Mouse (Mus musculus) megakaryocyte, embryonic 14.5 days (primary cell): ENCODE data around the gene Vmn1r1. TPM values are rescaled to one million over a fixed set of nuclear protein-coding genes. Genes with fewer than 3 reads are reported as not detected.
"Not testable (repeated sequence)": the region's sequence is repeated elsewhere in the genome, so short reads cannot be mapped to it uniquely, and the experiment has no call there.

Source experiments
- H3K27me3 ChIP-seq: replicated peaks from 2 replicates; pipeline ENCODE3; 2012; ENCODE audit warnings: inconsistent platforms
- H3K36me3 ChIP-seq: replicated peaks from 2 replicates; pipeline ENCODE3; 2012; ENCODE audit warnings: low read length, inconsistent platforms, mixed read lengths
- H3K4me1 ChIP-seq: 2 replicates; pipeline ENCODE4 v1.6.1; 2012; ENCODE audit warnings: inconsistent platforms
- H3K4me3 ChIP-seq: replicated peaks from 2 replicates; pipeline ENCODE3; 2012; ENCODE audit warnings: moderate library complexity, mild to moderate bottlenecking, inconsistent platforms
- H3K9me3 ChIP-seq: 2 replicates; pipeline ENCODE4 v1.6.1; 2012; ENCODE audit warnings: inconsistent platforms
- FLI1 ChIP-seq: IDR thresholded peaks from 2 replicates; pipeline ENCODE4 v1.6.1; 2012; ENCODE audit warnings: low read length, inconsistent platforms, mixed read lengths
- GATA1 ChIP-seq: IDR thresholded peaks from 3 replicates; pipeline ENCODE4 v1.6.1; 2012; ENCODE audit warnings: mixed read lengths, low read length, inconsistent platforms, borderline replicate concordance
- polyA plus RNA-seq: library from polyadenylated mRNA; stranded (reverse); fragments of >175 nt; gene quantifications from 2 replicates; pipeline ENCODE4 v1.2.3, GENCODE M21; 2012; ENCODE audit warnings: low replicate concordance; ENCODE audit not compliant: insufficient read depth

Vmn1r1 gene
- polyA plus RNA-seq, result not detected in 2 replicates

DNA sequence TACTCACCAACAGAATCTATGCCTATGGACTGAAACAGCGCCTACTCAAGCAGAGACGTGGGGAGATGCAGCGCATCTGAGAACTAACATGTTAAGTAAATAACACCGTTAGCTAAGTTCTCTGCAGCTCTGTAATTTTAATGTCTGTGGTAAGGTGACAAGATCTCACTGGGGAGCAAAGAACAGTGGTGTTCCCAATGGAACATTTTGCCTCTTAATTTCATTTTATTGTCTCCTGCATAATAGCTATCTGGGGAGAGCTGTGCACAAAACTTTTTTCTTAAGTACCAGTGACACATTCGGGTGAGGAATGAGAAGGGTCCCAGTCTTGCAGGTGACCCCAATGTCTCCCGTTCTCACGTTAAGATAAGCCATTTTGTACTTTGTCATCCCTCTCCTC lies at the start of gene Vmn1r1:
Vmn1r1 (minus strand) TSS at position 101 of the 400 bp plus-strand sequence.
- H3K4me3 ChIP-seq, result no peak within 1 kb of the TSS
- no peak for TF ChIP-seq FLI1
- TF ChIP-seq GATA1, result no peak
- H3K4me1 ChIP-seq, result peaks cover 13% of the 10 kb centered on the region
- no peaks in the 10 kb centered on the region for H3K36me3 ChIP-seq
- peaks cover 2% of the 10 kb centered on the region for H3K9me3 ChIP-seq
- no peaks in the 10 kb centered on the region for H3K27me3 ChIP-seq

DNA sequence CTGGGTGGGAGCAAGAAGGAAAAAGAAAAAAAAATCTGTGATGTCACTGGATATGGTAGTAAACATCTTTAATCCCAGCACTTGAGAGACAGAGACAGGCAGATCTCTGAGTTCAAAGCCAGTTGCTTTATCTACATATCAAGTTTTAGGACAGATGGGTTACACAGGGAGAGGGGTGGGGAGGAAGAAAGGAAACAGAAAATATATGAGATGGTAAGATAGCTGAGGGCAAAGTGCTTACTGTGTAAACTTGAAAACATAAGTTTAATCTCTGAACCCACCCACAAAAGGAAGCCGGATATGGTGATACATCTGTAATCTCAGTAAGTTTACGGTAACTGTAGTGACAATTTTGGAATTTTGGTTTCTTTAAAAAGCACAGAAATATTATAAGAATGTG lies 46.0 kb upstream of the Vmn1r1 start:
- Histone ChIP-seq H3K36me3 (no peaks in the 10 kb centered on the region), H3K4me1 (no peaks in the 10 kb centered on the region), H3K27me3 (no peaks in the 10 kb centered on the region), H3K9me3 (peaks cover 9% of the 10 kb centered on the region), H3K4me3 (no peak overlapping the region)
- TF ChIP-seq FLI1 (no peak), GATA1 (no peak)

DNA sequence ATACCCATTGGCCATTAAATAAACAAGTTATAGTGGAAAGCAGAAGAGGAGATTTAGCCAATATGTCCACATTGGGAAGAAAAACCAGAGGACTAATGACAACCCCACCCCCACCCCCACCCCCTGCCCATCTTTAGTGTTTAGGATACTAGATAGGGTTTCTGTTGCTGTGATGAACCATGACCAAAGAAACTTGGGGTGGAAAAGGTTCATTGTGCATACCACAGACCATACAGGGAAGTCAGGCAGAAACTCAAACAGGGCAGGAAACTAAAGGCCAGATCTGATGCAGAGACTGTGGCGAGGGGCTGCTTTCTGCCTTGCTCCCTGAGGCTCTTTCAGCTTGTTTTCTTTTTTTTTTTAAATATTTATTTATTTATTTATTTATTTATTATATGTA lies 28.3 kb upstream of the Vmn1r1 start:
- no peaks in the 10 kb centered on the region for H3K36me3 ChIP-seq
- TF ChIP-seq FLI1, result no peak
- TF ChIP-seq GATA1, result no peak
- peaks cover 8% of the 10 kb centered on the region for H3K9me3 ChIP-seq
- no peak overlapping the region for H3K4me3 ChIP-seq
- H3K27me3 ChIP-seq, result no peaks in the 10 kb centered on the region
- H3K4me1 ChIP-seq, result peaks cover 21% of the 10 kb centered on the region

DNA sequence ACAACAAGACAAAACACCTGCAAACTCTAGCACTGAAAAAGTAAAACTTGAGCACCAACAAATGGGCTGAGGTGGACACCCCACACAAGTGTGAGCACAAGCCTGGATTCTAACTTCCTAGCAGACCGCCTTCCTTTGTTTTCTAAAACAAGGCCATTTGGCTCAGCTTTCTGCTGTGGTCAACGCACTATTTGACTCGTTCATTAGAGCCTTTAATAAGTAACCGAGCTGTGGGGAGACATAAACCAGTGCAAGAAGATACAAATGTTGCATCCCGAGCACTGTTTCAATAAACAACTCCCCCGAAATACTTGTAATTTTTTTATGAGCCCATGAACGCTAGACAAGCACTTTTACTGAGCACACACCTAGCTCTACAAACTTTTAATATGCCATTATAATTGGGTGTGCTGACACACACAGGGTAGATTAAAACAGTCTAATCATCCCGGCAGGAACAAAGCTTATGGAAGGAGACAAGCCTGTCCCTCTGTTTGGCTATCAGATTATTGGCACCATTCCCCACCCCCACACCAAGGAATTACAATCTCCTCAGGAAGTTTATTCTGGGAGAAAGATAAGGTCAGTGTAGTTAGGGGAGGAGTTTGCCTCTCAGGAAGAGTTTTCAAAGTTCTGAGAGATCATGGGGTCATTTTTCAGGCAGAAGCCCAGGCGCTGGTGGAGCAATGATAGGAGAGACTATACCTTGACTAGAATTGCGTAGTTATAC lies 27.7 kb upstream of the Vmn1r1 start:
- TF ChIP-seq FLI1, result no peak
- no peak for TF ChIP-seq GATA1

DNA sequence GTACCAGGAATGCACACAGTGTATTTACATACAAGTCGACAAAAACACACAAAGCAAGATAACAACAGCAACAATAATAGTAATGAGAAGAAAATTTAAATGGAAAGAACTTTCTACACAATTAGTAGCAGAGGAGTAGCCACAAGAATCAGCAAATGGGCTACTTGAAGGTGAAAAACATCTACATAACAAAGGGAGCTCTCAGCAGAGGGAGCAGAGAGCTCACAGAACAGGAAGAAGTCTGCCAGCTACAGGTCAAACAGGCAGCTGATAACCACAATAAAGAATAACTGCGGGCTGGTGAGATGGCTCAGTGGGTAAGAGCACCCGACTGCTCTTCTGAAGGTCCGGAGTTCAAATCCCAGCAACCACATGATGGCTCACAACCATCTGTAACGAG lies 26.9 kb upstream of the Vmn1r1 start:
- no peak for TF ChIP-seq GATA1
- TF ChIP-seq FLI1, result no peak
- Histone ChIP-seq H3K4me3 (no peak overlapping the region), H3K36me3 (no peaks in the 10 kb centered on the region)

More for the DNA sequence above, 27.7 kb upstream of the Vmn1r1 start:
- Histone ChIP-seq H3K4me3 (no peak overlapping the region), H3K27me3 (no peaks in the 10 kb centered on the region), H3K36me3 (no peaks in the 10 kb centered on the region), H3K4me1 (peaks cover 21% of the 10 kb centered on the region), H3K9me3 (peaks cover 14% of the 10 kb centered on the region)

DNA sequence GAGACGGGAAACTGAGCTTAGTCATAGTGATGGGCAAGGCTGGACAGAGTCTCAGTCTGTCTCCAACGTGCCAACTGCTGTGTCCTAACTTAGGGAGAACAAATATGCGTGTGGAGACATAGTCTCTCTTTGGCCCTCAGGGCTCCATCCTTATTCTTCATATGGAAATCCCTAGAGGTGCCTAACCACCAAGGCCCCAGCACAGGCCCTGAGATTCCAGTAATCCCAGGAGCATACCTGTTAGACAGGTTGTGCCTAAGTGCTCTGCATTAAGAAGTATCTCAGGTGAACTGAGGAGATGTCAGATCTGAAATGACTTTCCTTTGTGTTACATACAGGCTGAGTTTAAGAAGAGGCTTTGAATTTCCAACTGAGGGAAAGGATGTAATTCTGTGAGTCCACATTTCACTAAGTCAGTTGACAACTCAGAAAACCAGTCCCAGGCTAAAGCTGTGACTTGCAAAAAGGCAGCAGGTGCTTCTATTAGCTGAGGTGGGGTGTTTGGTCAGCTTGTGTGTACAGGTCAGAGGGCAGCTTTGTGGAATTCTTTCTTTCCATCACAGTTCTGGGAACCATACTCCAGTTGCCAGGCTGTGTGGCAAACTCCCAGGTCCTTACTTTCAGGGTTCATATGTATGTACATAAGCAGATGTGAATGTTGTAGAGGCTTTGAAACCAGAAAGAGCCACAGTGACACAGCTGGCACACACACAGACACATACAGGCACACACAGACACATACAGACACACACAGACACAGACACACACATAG lies 25.6 kb upstream of the Vmn1r1 start:
- TF ChIP-seq FLI1 (no peak), GATA1 (no peak)
- H3K27me3 ChIP-seq, result no peaks in the 10 kb centered on the region
- H3K4me1 ChIP-seq, result peaks cover 21% of the 10 kb centered on the region
- H3K36me3 ChIP-seq, result no peaks in the 10 kb centered on the region
- H3K9me3 ChIP-seq, result peaks cover 17% of the 10 kb centered on the region
- no peak overlapping the region for H3K4me3 ChIP-seq

More for the DNA sequence above, 26.9 kb upstream of the Vmn1r1 start:
- Histone ChIP-seq H3K9me3 (peaks cover 17% of the 10 kb centered on the region), H3K4me1 (peaks cover 21% of the 10 kb centered on the region), H3K27me3 (no peaks in the 10 kb centered on the region)

DNA sequence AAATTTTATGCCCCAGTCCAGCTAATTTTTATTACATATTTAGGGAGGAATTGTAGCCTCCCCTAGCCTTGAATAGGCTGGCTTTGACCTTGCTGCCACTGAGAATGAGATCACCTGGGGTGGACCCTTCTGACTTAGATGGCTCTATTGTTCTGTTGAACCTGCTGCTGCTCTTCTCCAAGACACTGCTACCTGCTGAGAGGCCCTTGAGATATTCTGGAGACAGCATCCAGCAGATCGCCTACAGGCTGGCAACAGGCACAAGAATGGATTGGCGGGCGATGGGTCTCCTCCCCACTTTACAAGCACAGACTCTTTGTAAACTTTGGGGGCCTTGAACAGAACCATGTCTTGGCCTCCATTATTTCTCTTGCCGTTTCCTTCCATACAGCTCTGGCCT lies 18.2 kb upstream of the Vmn1r1 start:
- H3K4me1 ChIP-seq, result not testable (repeated sequence)

DNA sequence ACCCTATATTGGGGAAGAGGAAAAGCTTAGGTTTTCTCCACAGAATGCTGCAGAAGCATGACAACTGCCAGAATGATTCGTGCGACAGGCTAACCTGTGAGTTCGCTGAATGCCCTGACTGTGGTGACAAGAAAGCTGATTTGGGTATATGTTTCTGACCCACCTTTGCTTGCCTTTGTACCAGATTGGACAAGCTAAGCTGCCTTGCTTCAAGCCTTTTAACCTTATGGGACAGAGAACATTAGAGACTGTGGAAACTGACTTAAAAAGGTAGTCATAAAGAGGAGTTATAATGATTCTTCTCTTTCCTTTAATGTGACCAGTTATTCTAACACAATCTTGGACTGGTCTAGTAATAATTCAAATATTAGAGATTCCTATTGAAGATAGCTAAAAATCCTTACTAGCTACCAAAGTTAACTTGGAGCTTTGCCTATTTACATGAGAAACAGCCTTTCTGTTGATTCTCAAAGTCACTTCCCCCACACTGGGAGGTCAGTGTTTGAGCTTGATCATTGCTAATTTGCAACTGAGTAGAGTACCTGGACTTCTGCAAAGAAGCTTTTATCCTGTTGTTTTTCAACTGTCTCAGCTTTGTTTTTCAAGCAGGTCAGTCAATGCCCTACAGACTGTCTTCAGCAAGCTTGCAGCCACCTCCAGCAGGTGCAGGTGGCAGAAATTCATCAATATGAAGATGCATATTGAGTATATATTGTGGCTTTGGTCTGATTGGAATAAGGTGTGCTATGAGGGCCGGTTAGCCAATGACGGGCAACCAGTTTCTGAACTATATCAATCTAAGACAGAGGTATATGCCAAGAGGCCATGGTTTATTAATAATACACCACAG lies 17.4 kb upstream of the Vmn1r1 start:
- no peak for TF ChIP-seq FLI1
- TF ChIP-seq GATA1, result no peak
- Histone ChIP-seq H3K27me3 (no peaks in the 10 kb centered on the region), H3K4me3 (no peak overlapping the region), H3K4me1 (no peaks in the 10 kb centered on the region), H3K9me3 (peaks cover 7% of the 10 kb centered on the region), H3K36me3 (no peaks in the 10 kb centered on the region)

More for the DNA sequence above, 18.2 kb upstream of the Vmn1r1 start:
- H3K4me3 ChIP-seq, H3K27me3 ChIP-seq, H3K36me3 ChIP-seq: not testable (repeated sequence)
- peaks cover 10% of the 10 kb centered on the region for H3K9me3 ChIP-seq

DNA sequence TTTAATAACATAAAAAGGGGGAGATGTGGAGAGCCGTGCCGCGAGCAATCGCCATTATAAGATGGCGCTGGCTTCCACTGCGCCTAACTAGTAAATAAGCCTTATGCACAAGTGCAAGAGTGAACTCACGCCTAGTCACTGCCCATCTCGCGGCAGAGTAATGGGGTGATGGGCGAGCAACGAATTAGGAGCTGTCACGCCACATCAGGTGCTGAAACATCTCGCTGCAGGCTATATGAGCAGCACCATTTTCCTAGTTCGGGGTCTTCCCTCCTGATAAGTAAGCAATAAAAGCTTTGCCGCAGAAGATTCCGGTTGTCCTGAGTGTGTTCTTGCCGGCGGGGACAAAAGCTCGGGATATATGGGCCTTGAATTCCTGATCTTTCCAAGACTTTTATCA lies 12.7 kb upstream of the Vmn1r1 start:
- not testable (repeated sequence) for H3K36me3 ChIP-seq, H3K27me3 ChIP-seq, H3K4me3 ChIP-seq, H3K4me1 ChIP-seq
- H3K9me3 ChIP-seq, result peaks cover 16% of the 10 kb centered on the region

DNA sequence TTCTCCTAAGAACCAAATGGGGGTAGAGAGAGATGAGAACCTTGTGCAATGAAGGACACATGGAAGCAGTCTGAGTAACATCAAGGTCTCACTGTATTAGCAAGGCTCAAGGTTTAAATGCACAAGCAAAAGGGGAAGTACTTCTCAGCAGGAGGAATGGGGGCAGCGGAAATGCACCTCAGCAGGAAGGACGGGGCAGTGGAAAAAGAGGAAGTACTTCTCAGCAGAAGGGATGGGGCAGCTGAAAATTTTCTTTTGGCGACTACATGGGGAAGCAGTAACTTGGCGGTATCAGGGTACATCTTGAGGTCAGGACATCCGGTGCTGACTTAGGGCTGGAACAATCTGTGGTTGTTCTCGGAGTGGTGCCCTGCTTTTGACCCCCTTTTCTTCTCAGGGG lies 5.9 kb upstream of the Vmn1r1 start:
- H3K27me3 ChIP-seq, H3K36me3 ChIP-seq, H3K4me1 ChIP-seq, H3K4me3 ChIP-seq: not testable (repeated sequence)
- H3K9me3 ChIP-seq, result peaks cover 31% of the 10 kb centered on the region
